Mouse (Mus musculus) adrenal gland, postnatal 25 days (tissue): ENCODE measurements around the gene Spata1. TPM values are rescaled to one million over a fixed set of nuclear protein-coding genes. Genes with fewer than 3 reads are reported as not detected.

Experiments used
- DNase-seq: peaks from one replicate; pipeline ENCODE4 v3.0.0; 2021; ENCODE audit warnings: mixed read lengths
- long read RNA-seq: library from polyadenylated mRNA; stranded (forward); transcript quantifications from one replicate; pipeline ENCODE4 v2.0.0, GENCODE M21; 2021
- total RNA-seq: library from RNA; stranded (reverse); gene quantifications from 2 replicates; pipeline ENCODE4 v1.2.3, GENCODE M21; 2021

Spata1 gene
- 3.9 and 6.2 TPM in 2 replicates for total RNA-seq
- long read RNA-seq, partial matches to known transcripts, result 0 of 2 reads
- long read RNA-seq, other reads (novel, unspliced or antisense), result 2 of 2 reads

GRCm38 (mm10) chr3:146499431-146500002 lies at the start of gene Spata1, which contains the start of gene Gng5:
Spata1 (minus strand) TSS chr3:146499753.
Gng5 (plus strand) TSS chr3:146499807.
- DNase-seq, result peak; percentile 91

- no peak for DNase-seq
Measured at GRCm38 (mm10) chr3:146543632-146544031, 44.1 kb upstream of the Spata1 start.

GRCm38 (mm10) chr3:146540521-146541273 lies 41.1 kb upstream of the Spata1 start:
- DNase-seq, result no peak

GRCm38 (mm10) chr3:146534986-146535385 lies 35.4 kb upstream of the Spata1 start:
- no peak for DNase-seq

- no peak for DNase-seq
Measured at GRCm38 (mm10) chr3:146528335-146528734, 28.8 kb upstream of the Spata1 start.

GRCm38 (mm10) chr3:146521652-146522020 lies 22.1 kb upstream of the Spata1 start:
- DNase-seq, result no peak

GRCm38 (mm10) chr3:146520798-146521651 lies 21.5 kb upstream of the Spata1 start, which contains the start of gene Rpf1:
Rpf1 (minus strand) TSS chr3:146521429.
- peak; percentile 87 for DNase-seq

GRCm38 (mm10) chr3:146520226-146520797 lies 20.8 kb upstream of the Spata1 start:
- DNase-seq, result no peak

GRCm38 (mm10) chr3:146506711-146507110 lies 7.2 kb upstream of the Spata1 start:
- DNase-seq, result no peak

- no peak for DNase-seq
Measured at GRCm38 (mm10) chr3:146501601-146502123, 2.1 kb upstream of the Spata1 start.

- DNase-seq, result no peak
Measured at GRCm38 (mm10) chr3:146500810-146501201, 1.3 kb upstream of the Spata1 start.

- peak; percentile 42 for DNase-seq
Measured at GRCm38 (mm10) chr3:146500003-146500809, 653 bp upstream of the Spata1 start.

GRCm38 (mm10) chr3:146498989-146499388 lies 564 bp downstream of the Spata1 start:
- no peak for DNase-seq

GRCm38 (mm10) chr3:146494941-146495340 lies 4.6 kb downstream of the Spata1 start:
- DNase-seq, result no peak

- DNase-seq, result no peak
Measured at GRCm38 (mm10) chr3:146486464-146486863, 13.1 kb downstream of the Spata1 start.

- no peak for DNase-seq
Measured at GRCm38 (mm10) chr3:146482044-146482443, 17.5 kb downstream of the Spata1 start.

- DNase-seq, result no peak
Measured at GRCm38 (mm10) chr3:146474428-146474827, 25.1 kb downstream of the Spata1 start.

GRCm38 (mm10) chr3:146473741-146474140 lies 25.8 kb downstream of the Spata1 start:
- no peak for DNase-seq

- no peak for DNase-seq
Measured at GRCm38 (mm10) chr3:146472657-146473056, 26.9 kb downstream of the Spata1 start.

GRCm38 (mm10) chr3:146469226-146469625 lies 30.3 kb downstream of the Spata1 start:
- DNase-seq, result no peak

- no peak for DNase-seq
Measured at GRCm38 (mm10) chr3:146462939-146463338, 36.6 kb downstream of the Spata1 start.
